Mouse (Mus musculus) neural tube, embryonic 14.5 days (tissue): ENCODE measurements around the gene Afmid. TPM values are rescaled to one million over a fixed set of nuclear protein-coding genes. Genes with fewer than 3 reads are reported as not detected.

Source experiments
- ATAC-seq: fragments of 200-750 bp; cut with Nextera tagmentation; 2 replicates; pipeline ENCODE4 v1.8.0; 2017; ENCODE audit warnings: low read depth, mild to moderate bottlenecking, moderate TSS enrichment, moderate library complexity
- H3K27ac ChIP-seq: fragments of 300-500 bp; sonication (generic); 2 replicates; pipeline ENCODE4 v1.5.1; 2014; ENCODE audit warnings: low read depth, mild to moderate bottlenecking, control low read depth, low read length, moderate library complexity, mixed read lengths
- H3K27me3 ChIP-seq: fragments of 300-500 bp; sonication (generic); 2 replicates; pipeline ENCODE4 v1.6.1; 2014; ENCODE audit warnings: low read length; ENCODE audit not compliant: control insufficient read depth, insufficient read depth
- H3K36me3 ChIP-seq: fragments of 300-500 bp; sonication (generic); 2 replicates; pipeline ENCODE4 v1.6.1; 2014; ENCODE audit warnings: low read length, mixed read lengths; ENCODE audit not compliant: control insufficient read depth, insufficient read depth
- H3K4me1 ChIP-seq: fragments of 300-500 bp; sonication (generic); 2 replicates; pipeline ENCODE4 v1.6.1; 2014; ENCODE audit warnings: low read length; ENCODE audit not compliant: control insufficient read depth, insufficient read depth
- H3K4me2 ChIP-seq: fragments of 300-500 bp; sonication (generic); 2 replicates; pipeline ENCODE4 v1.6.1; 2014; ENCODE audit warnings: mild to moderate bottlenecking, low read depth, low read length, control low read depth
- H3K4me3 ChIP-seq: fragments of 300-500 bp; sonication (generic); 2 replicates; pipeline ENCODE4 v1.5.1; 2014; ENCODE audit warnings: low read depth, low read length, control low read depth, mixed read lengths
- H3K9ac ChIP-seq: fragments of 300-500 bp; sonication (generic); replicated peaks from 2 replicates; pipeline ENCODE4 v1.6.1; 2014; ENCODE audit warnings: low read depth, mild to moderate bottlenecking, control low read depth, low read length, mixed read lengths
- H3K9me3 ChIP-seq: fragments of 300-500 bp; sonication (generic); 2 replicates; pipeline ENCODE4 v1.6.1; 2016; ENCODE audit warnings: low read length; ENCODE audit not compliant: control insufficient read depth
- WGBS: fragments of 180-500 bp; shearing (Covaris S2); extraction: QIAGEN DNeasy Blood & Tissue Kit; methylation state at CpG from one replicate; pipeline ENCODE4 v1.1.7; 2014; 5-methylcytosine and 5-hydroxymethylcytosine counted together
- polyA plus RNA-seq: library from polyadenylated mRNA; unstranded; fragments of >200 nt; fragmentation: Nextera tagmentation; extraction: Ambion mirVana; gene quantifications from 2 replicates; pipeline ENCODE4 v1.2.1, GENCODE M21; 2014

Afmid gene
- polyA plus RNA-seq, 1 experiment from 2014 or later = 6.9 TPM

DNA sequence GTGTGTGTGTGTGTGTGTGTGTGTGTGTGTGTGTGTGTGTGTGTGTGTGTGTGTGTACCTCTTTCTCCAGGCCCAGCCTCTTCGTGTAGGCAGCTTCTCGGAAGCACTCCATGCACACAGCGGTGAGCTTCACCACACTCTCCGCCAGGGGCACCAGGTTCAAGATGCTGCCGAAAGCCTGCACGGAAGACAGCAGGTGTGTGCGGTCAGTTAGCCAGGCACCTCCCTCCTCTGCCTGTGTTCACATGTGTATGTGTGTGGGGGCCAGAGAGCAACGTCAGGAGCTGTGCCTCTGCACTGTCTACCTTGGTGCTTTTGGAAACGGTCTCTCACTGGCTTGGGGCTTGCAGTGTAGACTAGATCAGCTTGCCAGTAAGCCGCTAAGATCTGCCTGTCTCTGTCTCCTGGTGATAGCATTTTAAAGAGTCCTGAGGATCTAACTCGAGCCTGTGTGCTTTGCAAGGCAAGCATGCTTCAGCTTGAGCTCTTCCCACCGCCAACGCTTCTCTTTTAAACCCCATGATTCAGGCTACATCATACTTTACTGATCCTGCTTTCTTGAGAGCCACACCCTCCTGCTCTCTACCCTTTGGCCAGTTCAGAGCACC lies 9.2 kb upstream of the Afmid start:
- 91% methylated on average over 11 of the region's 13 CpGs for WGBS
- Histone ChIP-seq H3K4me2 (no peak overlapping the region), H3K4me3 (no peak overlapping the region)

DNA sequence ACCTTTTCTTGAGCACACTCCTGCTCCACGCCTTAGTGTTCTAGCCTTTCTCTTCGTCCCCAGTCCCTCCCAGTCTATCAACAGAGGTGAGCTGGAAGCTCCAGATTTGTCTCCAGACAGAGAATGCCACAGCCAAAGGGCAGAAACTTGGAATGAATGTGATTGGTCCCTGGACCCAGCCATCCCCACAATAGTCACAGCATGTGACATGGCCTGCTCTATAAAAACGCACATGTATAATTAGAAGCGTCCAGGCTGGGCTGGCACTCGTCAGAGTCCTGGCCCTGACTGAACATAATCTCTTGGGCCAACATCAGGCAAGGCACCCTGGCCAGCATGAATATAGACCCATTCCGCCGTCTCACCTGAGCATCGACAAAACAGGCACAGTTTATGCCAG lies 6.6 kb upstream of the Afmid start:
- no peak overlapping the region for H3K27ac ChIP-seq
- no peaks in the 10 kb centered on the region for H3K27me3 ChIP-seq
- no peak overlapping the region for H3K4me2 ChIP-seq
- no peaks in the 10 kb centered on the region for H3K36me3 ChIP-seq
- H3K9me3 ChIP-seq = no peaks in the 10 kb centered on the region
- no peak for ATAC-seq
- 60% methylated on average over 8 of the region's 8 CpGs for WGBS
- no peak overlapping the region for H3K9ac ChIP-seq
- H3K4me3 ChIP-seq = no peak overlapping the region
- H3K4me1 ChIP-seq = 0 out of 2 replicates have a peak, but pooled peaks cover 3% of the 10 kb centered on the region

More for the DNA sequence above, 9.2 kb upstream of the Afmid start:
- no peaks in the 10 kb centered on the region for H3K36me3 ChIP-seq
- no peak overlapping the region for H3K27ac ChIP-seq
- H3K27me3 ChIP-seq = no peaks in the 10 kb centered on the region
- no peak overlapping the region for H3K9ac ChIP-seq
- ATAC-seq = no peak
- no peaks in the 10 kb centered on the region for H3K4me1 ChIP-seq
- H3K9me3 ChIP-seq = no peaks in the 10 kb centered on the region

DNA sequence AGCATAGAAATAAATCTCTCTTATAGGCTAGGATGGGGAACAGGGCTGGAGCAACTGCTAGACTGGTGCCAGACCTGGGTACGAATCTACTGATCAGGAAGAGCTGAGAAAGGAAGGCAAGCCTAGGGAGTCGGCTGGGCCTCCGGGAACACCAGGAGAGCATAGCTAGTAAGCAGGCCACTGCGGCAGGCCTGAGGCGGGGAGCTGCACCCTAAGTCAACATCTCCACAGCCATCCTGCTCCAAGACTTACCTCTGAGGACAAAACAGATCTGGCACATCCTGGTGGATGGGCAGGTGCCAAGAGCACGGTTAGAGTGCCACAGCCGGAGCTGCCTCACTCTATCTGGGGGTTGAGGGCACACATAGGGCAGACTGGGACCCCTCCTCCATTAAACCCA lies 5.6 kb upstream of the Afmid start:
- peaks cover 10% of the 10 kb centered on the region; the same call in 1 of the 2 replicates for H3K4me1 ChIP-seq
- no peak overlapping the region for H3K4me3 ChIP-seq
- H3K27me3 ChIP-seq = no peaks in the 10 kb centered on the region
- no peaks in the 10 kb centered on the region for H3K36me3 ChIP-seq
- 95% methylated on average over 7 of the region's 7 CpGs for WGBS
- ATAC-seq = no peak
- no peak overlapping the region for H3K4me2 ChIP-seq
- no peak overlapping the region for H3K9ac ChIP-seq
- H3K27ac ChIP-seq = no peak overlapping the region
- H3K9me3 ChIP-seq = no peaks in the 10 kb centered on the region

DNA sequence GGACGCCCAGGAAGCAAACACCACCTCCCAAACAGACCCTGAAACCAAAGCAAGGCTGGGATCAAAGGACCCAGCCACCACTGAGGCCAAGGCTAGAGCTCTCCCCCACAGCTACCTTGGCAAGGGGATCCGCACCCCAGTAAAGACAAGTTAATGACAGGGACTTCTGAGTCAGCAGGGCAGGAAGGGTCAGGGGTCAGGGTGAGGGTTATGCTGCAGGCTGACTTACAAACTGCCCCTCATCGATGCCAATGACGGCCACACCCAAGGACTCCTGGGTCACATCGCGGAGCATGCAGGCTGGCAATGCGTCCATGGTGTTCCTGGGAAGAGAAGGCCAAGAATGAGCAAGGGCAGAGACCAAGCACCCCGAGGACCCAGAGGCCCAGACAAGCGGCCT lies 3.9 kb upstream of the Afmid start:
- ATAC-seq = no peak
- Histone ChIP-seq H3K27me3 (no peaks in the 10 kb centered on the region), H3K9me3 (no peaks in the 10 kb centered on the region), H3K4me2 (no peak overlapping the region), H3K9ac (no peak overlapping the region), H3K27ac (no peak overlapping the region), H3K4me3 (no peak overlapping the region), H3K4me1 (peaks cover 21% of the 10 kb centered on the region), H3K36me3 (no peaks in the 10 kb centered on the region)
- WGBS = 92% methylated on average over 9 of the region's 9 CpGs

DNA sequence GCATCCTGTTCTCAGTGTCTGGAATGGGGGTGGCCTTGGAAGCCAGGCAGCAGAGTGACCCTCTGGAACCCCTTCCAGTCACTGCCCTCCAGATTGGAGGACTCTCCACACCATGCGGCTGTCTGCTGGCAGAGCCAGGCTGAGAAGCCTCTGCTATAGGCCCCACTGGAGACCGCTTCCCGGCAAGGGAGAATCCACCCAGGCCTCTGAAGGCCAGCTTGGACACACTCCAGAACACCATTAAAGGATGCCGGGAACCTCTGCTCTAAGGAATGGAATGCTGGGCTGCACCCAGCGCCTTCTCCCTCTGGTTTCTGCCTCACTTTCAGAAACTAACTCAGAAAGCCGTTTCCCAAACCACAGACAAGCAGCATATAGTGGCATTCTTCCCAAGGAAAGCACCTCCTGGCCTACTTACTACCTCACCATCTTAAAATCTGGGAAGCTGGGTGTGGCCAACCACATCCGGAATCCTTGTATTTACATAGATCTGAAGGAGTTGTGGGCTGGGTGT lies 2.9 kb upstream of the Afmid start:
- Histone ChIP-seq H3K4me1 (peaks cover 21% of the 10 kb centered on the region), H3K9me3 (no peaks in the 10 kb centered on the region), H3K9ac (no peak overlapping the region), H3K27ac (no peak overlapping the region), H3K27me3 (no peaks in the 10 kb centered on the region), H3K4me3 (no peak overlapping the region), H3K4me2 (no peak overlapping the region), H3K36me3 (no peaks in the 10 kb centered on the region)
- 79% methylated on average over 7 of the region's 7 CpGs for WGBS
- ATAC-seq = no peak

DNA sequence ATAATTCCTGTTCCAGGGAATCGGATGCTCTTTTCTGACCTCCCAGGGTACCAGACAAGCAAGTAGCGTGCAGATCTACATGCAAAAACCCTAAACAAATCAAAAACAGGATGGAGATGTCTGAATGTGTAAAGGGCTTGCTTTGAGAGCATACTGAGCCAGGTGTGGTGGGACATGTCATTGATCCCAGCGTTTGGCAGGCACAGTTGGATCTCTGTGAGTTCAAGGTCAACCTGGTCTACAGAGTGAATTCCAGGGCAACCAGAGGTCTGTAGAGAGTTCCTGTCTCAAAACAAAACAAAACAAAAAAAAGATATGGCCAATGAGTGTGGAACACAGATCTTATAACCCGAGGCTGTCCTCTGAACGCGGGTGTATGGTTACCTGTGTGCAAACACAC lies 2.3 kb upstream of the Afmid start:
- H3K4me1 ChIP-seq = peaks cover 21% of the 10 kb centered on the region
- ATAC-seq = no peak
- 95% methylated on average over 6 of the region's 6 CpGs for WGBS

DNA sequence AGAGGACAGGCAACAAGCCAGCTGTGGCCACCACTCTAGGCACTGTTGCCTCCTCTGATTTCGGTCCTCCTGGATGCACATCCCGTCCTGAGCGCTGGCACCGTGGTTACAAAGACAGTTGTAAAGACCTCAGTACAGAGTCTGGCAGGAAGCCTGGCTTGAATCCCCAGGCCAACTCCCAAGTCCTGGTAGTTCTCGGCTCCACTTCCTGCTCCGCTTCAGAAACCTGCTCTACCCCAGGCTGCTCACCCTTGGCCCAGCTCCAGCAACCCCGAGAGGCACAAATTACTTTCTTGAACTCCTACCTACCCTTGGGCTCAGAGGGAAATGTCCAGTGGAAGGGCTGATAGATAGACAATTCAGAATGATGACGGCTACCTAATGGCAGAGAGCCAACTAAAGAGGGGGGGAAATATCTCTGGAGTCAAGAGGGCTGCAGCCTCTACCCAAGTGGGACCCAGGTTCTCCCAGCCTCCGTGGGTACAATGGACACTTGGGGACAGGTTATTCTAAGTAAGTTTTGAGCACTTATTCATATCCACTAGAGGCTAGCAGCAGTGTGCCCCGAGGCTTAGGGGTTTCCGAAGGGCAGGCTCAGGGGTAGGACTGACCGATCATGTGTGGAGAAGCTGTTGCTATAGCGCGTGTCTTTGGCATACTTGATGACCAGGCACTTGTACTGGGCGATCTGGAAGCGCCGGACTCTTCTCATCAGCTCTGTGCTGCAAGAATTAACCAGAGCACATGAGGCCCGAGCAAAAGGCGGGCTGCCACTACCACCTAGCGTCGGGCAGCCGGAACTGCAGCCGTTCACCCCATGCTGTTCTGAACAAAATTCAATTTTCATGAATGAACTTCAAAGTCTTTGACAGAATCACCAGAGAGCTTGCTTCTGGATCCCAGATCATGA lies 1.4 kb upstream of the Afmid start:
- Histone ChIP-seq H3K4me1 (peaks cover 21% of the 10 kb centered on the region), H3K9ac (no peak overlapping the region), H3K27ac (no peak overlapping the region), H3K4me2 (peak overlapping the region; percentile 67; the same call in 1 of the 2 replicates), H3K27me3 (no peaks in the 10 kb centered on the region), H3K4me3 (no peak overlapping the region), H3K9me3 (no peaks in the 10 kb centered on the region), H3K36me3 (no peaks in the 10 kb centered on the region)
- 20% methylated on average over 23 of the region's 23 CpGs for WGBS
- peak; percentile 76 for ATAC-seq

More for the DNA sequence above, 2.3 kb upstream of the Afmid start:
- no peak overlapping the region for H3K4me2 ChIP-seq
- H3K36me3 ChIP-seq = no peaks in the 10 kb centered on the region
- no peak overlapping the region for H3K9ac ChIP-seq
- H3K9me3 ChIP-seq = no peaks in the 10 kb centered on the region
- H3K4me3 ChIP-seq = no peak overlapping the region
- H3K27ac ChIP-seq = no peak overlapping the region
- H3K27me3 ChIP-seq = no peaks in the 10 kb centered on the region

DNA sequence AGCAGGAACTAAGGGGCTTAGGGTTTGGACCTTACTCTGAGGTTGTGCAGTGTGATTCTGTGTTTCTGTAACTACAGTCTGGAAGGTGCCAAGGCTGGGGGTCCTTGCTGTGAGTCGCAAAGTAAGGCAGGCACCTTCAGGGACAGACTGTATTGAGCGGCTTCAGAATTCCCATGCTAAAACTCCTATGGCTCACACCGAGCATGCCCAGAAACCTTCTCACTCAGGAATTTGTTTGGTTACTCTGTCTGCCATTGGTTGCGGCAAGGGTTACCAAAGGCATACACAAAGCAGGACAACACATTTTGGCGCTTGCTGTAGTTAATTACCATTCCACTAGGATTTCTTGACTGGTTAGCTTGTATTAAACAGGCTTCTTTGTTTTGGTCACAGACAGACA lies 440 bp downstream of the Afmid start:
- Histone ChIP-seq H3K4me1 (peaks cover 21% of the 10 kb centered on the region), H3K4me3 (peak overlapping the region; percentile 31), H3K9ac (peak overlapping the region; percentile 54), H3K27me3 (no peaks in the 10 kb centered on the region), H3K4me2 (peak overlapping the region; percentile 67), H3K27ac (no peak overlapping the region), H3K36me3 (no peaks in the 10 kb centered on the region), H3K9me3 (no peaks in the 10 kb centered on the region)
- ATAC-seq = no peak
- 11% methylated on average over 5 of the region's 5 CpGs for WGBS

DNA sequence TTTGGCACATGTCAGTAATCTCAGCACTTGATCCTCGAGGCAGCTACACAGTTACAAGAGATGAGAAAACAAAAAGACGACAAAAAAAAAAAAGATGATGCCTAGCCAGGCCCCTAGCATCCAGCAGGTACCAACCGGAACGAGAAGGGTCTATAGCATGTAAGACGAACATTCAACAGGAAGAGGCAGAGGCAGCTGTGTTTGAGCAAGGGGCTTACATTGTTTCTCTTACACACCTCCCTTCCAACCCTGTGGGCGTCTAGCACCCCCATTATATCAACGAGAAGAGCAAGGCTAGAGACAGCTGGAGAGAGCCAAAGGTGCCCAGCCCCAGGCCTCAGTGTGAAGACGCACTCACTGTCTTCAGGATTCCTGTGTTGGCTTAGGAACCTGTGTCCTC lies 1.2 kb downstream of the Afmid start:
- Histone ChIP-seq H3K4me2 (no peak overlapping the region), H3K9ac (no peak overlapping the region), H3K4me3 (no peak overlapping the region), H3K27ac (no peak overlapping the region), H3K4me1 (peaks cover 21% of the 10 kb centered on the region), H3K36me3 (no peaks in the 10 kb centered on the region), H3K9me3 (no peaks in the 10 kb centered on the region), H3K27me3 (no peaks in the 10 kb centered on the region)
- ATAC-seq = no peak
- WGBS = 79% methylated on average over 8 of the region's 8 CpGs
